Mouse (Mus musculus): ENCODE results near the gene Tmem260.

DNA sequence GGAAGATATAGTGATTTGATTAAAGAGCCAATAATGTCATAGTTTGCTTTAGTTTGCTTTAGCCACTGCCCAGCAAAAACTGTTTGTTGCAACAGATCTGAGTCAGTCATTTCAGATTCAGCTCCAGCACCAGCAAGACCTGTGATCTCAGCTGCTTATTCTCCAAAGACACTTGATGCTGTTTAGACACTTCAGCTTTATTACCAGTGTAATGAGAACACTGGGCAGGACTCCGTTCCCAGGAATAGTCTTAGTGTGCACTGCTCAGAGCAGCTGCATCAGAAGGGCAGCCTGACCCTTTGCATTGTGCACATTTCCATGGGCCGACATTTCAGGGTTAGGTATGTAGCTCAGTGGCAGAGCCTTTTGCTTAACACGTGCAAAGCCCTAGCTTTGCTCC is 28.9 kb upstream of the Tmem260 start:
- TF ChIP-seq CTCF (conservative IDR thresholded peaks at IDR 0.05; ENCODE audit: insufficient read depth, insufficient read length, low read depth, low read length): no peak
- no peak for TF ChIP-seq POLR2A (IDR thresholded peaks at IDR 0.05; ENCODE audit: low read depth, low read length)

All from kidney, adult 2 months (tissue).